Mouse (Mus musculus): Measurements from ENCODE around the gene BC017158.

DNA sequence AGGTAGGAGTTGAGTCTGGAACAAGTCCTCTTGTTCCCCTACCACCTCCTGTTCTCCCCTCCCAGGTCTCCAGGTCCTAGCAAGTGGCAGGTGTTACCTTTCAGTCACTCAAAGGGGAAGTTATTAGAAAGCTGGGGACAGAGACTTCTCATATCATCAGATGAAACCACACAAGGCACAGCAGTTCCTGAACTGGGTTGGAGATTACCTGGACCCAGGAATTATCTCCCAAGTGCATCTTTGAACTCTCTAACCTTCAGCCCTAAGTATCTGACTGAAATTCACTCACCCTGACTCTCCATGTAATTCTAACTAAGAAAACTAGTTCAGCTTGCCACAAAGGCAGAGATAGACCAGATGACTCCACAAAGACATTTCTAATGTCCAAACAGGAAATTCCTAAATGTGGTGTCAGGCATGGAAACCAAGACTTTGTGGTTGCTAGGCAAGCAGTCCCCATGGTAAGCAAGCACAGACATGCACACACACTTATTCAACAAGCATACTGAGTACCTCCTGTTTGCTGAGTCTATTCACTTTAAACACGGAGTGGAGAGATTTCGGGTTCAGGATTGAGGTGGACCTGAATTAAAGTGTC lies 22.3 kb upstream of the BC017158 start:
- no peak for TF ChIP-seq CTCF (IDR thresholded peaks at IDR 0.05; ENCODE audit: low read depth, low read length)
- TF ChIP-seq POLR2AphosphoS5 (IDR thresholded peaks at IDR 0.05; ENCODE audit: insufficient replicate concordance, low read depth, low read length) = no peak
